Mouse (Mus musculus) hindbrain, embryonic 13.5 days (tissue): ENCODE results near the gene Scrn2. TPM values are rescaled to one million over a fixed set of nuclear protein-coding genes. Genes with fewer than 3 reads are reported as not detected.

ENCODE experiments used
- ATAC-seq: fragments of 200-750 bp; cut with Nextera tagmentation; 2 replicates; pipeline ENCODE4 v1.8.0; 2017; ENCODE audit warnings: moderate TSS enrichment; ENCODE audit not compliant: low FRiP score
- H3K27ac ChIP-seq: fragments of 300-500 bp; sonication (generic); 2 replicates; pipeline ENCODE4 v1.5.1; 2015; ENCODE audit warnings: inconsistent platforms, mild to moderate bottlenecking, moderate library complexity
- H3K27me3 ChIP-seq: fragments of 300-500 bp; sonication (generic); 2 replicates; pipeline ENCODE4 v1.6.1; 2015; ENCODE audit warnings: mild to moderate bottlenecking, inconsistent platforms
- H3K36me3 ChIP-seq: fragments of 300-500 bp; sonication (generic); 2 replicates; pipeline ENCODE4 v1.6.1; 2015; ENCODE audit warnings: mild to moderate bottlenecking, inconsistent platforms
- H3K4me1 ChIP-seq: fragments of 300-500 bp; sonication (generic); replicated peaks from 2 replicates; pipeline ENCODE4 v1.6.1; 2015; ENCODE audit warnings: inconsistent platforms
- H3K4me2 ChIP-seq: fragments of 300-500 bp; sonication (generic); 2 replicates; pipeline ENCODE4 v1.6.1; 2015; ENCODE audit warnings: inconsistent platforms, mild to moderate bottlenecking, moderate library complexity
- H3K4me3 ChIP-seq: fragments of 300-500 bp; sonication (generic); 2 replicates; pipeline ENCODE4 v1.5.1; 2015; ENCODE audit warnings: mild to moderate bottlenecking, inconsistent platforms
- H3K9ac ChIP-seq: fragments of 300-500 bp; sonication (generic); 2 replicates; pipeline ENCODE4 v1.6.1; 2015; ENCODE audit warnings: mild to moderate bottlenecking, inconsistent platforms
- H3K9me3 ChIP-seq: fragments of 300-500 bp; sonication (generic); 2 replicates; pipeline ENCODE4 v1.6.1; 2016; ENCODE audit warnings: inconsistent platforms
- WGBS: fragments of 180-500 bp; shearing (Covaris S2); methylation state at CpG from one replicate; pipeline ENCODE4 v1.1.7; 2015; 5-methylcytosine and 5-hydroxymethylcytosine counted together
- polyA plus RNA-seq: library from polyadenylated mRNA; unstranded; fragments of >200 nt; fragmentation: Nextera tagmentation; extraction: Ambion mirVana; gene quantifications from 2 replicates; pipeline ENCODE4 v1.2.1, GENCODE M21; 2015

Gene Scrn2
- polyA plus RNA-seq, 1 experiment from 2014 or later = 15.3 TPM

DNA sequence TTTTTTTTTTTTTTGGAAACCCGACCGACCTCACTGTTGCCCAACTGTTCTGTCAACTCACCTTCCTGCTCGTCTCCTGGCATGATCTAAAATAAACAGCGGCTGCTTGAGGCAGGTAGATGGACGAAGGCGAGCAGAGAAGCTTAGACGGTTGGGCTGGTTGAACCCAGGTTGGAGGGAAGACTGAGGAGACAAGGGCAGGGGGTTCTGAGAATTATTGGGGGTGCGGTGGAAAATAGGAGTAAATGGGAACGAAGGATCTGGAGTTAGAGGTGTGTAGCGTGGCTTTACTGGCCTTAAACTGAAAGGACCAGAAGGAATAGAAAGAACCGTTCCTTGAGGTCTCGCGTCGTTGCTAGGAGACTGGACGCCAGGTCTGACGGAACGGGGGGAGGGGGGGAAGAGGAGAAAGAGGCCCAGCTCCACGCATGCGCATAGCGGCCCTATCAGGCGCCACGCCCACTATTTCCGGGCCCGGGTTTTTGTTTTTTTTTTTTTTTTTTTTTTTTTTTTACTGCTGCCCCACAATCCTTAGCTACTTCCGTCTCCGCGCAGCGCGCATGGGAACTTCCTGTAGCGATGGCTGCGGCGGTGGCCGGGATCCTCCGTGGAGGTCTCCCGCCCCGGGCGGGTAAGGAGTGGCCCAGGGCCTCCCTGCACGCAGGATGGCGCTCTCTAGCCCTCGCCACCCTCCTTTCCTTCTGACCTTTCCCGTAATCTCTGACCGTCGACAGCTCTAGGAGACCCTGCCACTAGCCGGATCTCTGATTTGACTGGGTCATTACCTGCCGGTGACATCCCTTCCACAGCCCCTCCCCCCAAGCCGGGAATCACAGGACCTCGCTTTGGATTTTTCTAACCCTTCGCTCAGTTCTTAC, 11.5 kb downstream of the Scrn2 start, which contains the start of the genes Lrrc46 and Mrpl10:
Lrrc46 (minus strand) TSS at position 386 of the 878 bp plus-strand sequence.
Mrpl10 (plus strand) TSS at position 539 of the 878 bp plus-strand sequence.
- Histone ChIP-seq H3K4me1 (peaks cover 23% of the 10 kb centered on the region), H3K27ac (peak within 1 kb of the TSS; percentile 88), H3K9ac (peak within 1 kb of the TSS; percentile 90), H3K4me2 (peak within 1 kb of the TSS; percentile 81), H3K27me3 (no peaks in the 10 kb centered on the region), H3K4me3 (peak within 1 kb of the TSS; percentile 76), H3K36me3 (peaks cover 21% of the 10 kb centered on the region), H3K9me3 (no peaks in the 10 kb centered on the region)
- peak; percentile 89 for ATAC-seq
- under 1% methylated on average over 48 of the region's 48 CpGs for WGBS

DNA sequence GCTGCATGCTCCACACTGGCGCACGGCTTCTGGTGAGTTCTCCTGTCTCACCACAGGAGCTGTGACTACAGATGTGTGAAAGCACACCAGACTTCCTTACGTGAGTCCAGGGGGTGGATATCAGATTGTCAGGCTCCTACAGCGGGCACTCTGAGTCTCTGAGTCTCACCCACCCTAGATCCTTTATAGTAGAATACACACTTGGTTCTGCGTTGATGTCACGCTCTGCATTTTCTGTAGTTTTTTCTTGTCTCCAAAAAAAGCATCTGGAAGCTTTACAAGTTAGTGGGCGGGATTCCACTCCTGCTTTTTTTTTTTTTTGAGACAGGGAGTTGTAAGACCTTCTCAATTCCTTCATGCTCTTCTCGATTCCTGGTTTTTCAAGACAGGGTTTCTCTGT, 15.2 kb downstream of the Scrn2 start:
- WGBS = 97% methylated on average over 8 of the region's 8 CpGs
- no peak for ATAC-seq
- H3K27me3 ChIP-seq = no peaks in the 10 kb centered on the region

DNA sequence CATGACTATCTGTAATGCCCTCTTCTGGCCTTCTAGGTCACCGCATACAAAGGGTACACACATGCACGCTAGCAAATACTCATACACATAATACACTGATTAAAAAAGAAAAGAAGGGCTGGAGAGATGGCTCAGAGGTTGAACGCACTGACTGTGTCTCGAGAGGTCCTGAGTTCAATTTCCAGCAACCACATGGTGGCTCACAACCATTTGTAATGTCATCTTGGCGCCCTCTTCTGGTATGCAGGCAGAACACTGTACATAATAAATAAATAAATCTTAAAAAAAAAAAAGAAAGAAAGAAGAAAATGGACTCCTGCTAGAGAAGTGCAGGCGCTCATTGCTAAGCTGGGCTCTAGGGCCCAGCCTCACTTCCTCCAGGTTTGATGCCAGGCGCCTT, 16.1 kb downstream of the Scrn2 start:
- ATAC-seq = no peak
- no peaks in the 10 kb centered on the region for H3K9me3 ChIP-seq
- H3K36me3 ChIP-seq = peaks cover 42% of the 10 kb centered on the region
- 79% methylated on average over 7 of the region's 7 CpGs for WGBS
- no peaks in the 10 kb centered on the region for H3K27me3 ChIP-seq
- H3K27ac ChIP-seq = no peak overlapping the region
- H3K4me1 ChIP-seq = peaks cover 28% of the 10 kb centered on the region
- no peak overlapping the region for H3K4me3 ChIP-seq
- no peak overlapping the region for H3K4me2 ChIP-seq
- H3K9ac ChIP-seq = no peak overlapping the region

More for the DNA sequence above, 15.2 kb downstream of the Scrn2 start:
- Histone ChIP-seq H3K27ac (no peak overlapping the region), H3K36me3 (peaks cover 42% of the 10 kb centered on the region), H3K4me2 (no peak overlapping the region), H3K4me1 (peaks cover 26% of the 10 kb centered on the region), H3K9me3 (no peaks in the 10 kb centered on the region), H3K4me3 (no peak overlapping the region), H3K9ac (no peak overlapping the region)

DNA sequence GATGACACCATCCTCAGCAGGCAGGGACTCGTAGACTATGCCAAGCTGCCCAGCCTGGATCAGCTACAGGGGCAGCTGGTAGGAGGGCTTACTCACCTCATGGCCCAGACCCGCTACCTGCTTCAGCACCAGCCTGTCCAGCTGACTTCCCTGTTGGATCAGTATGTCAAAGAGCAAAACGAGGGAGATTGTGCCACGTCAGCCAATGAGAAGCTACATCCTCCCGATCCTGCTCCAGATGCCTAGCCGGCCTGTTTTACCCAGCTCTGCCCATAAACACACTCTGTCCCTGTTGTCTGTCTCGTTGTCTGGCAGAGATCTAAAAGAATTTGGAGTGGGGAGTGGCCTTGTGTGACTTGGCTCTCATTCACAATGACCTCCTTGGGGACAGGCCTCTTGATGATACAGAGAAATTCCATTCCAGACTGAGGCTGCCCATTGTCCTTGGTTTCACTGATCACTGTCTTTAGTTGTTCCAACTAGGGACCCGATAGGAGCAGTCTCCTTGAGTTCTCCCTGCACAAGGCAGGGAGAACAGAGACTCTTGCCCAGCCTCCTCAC, 18.4 kb downstream of the Scrn2 start:
- Histone ChIP-seq H3K9me3 (no peaks in the 10 kb centered on the region), H3K9ac (no peak overlapping the region), H3K27ac (no peak overlapping the region), H3K4me1 (peaks cover 31% of the 10 kb centered on the region), H3K27me3 (no peaks in the 10 kb centered on the region), H3K4me3 (no peak overlapping the region), H3K36me3 (peaks cover 50% of the 10 kb centered on the region), H3K4me2 (no peak overlapping the region)
- 86% methylated on average over 8 of the region's 8 CpGs for WGBS
- ATAC-seq = no peak

DNA sequence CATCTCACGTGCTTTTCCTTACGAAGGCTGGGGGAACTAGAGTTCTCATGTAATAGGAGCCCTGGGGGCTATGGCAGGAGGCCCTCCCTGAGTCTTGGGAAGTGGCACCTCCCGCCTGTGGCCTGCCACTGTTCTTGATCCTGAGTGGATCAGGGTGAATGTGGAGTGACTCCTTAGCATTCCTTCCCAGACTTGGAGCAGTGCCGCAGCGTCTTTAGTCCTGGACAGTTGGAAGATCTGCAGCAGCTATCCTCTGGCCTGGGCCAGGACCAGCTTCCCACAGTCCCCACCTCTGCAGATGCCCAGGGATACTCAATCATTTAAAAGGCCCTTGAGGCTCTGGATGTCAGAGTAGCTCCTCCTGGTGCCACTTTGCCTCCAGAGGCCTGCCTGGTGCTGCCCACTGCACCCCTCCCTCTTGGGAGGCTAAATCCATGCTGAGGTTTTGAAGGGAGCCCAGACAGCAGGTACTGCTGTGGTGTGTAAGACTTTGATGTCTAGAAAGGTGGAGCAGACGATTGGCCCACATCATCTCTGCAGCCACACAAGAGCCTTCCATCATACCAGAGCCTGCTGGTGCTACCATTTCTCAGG, 19.9 kb downstream of the Scrn2 start:
- Histone ChIP-seq H3K9me3 (no peaks in the 10 kb centered on the region), H3K4me2 (no peak overlapping the region), H3K9ac (peak overlapping the region; percentile 91; the same call in 1 of the 2 replicates), H3K4me1 (peaks cover 29% of the 10 kb centered on the region), H3K4me3 (no peak overlapping the region), H3K36me3 (peaks cover 52% of the 10 kb centered on the region), H3K27me3 (no peaks in the 10 kb centered on the region), H3K27ac (no peak overlapping the region)
- WGBS = 83% methylated on average over 6 of the region's 6 CpGs
- no peak for ATAC-seq

DNA sequence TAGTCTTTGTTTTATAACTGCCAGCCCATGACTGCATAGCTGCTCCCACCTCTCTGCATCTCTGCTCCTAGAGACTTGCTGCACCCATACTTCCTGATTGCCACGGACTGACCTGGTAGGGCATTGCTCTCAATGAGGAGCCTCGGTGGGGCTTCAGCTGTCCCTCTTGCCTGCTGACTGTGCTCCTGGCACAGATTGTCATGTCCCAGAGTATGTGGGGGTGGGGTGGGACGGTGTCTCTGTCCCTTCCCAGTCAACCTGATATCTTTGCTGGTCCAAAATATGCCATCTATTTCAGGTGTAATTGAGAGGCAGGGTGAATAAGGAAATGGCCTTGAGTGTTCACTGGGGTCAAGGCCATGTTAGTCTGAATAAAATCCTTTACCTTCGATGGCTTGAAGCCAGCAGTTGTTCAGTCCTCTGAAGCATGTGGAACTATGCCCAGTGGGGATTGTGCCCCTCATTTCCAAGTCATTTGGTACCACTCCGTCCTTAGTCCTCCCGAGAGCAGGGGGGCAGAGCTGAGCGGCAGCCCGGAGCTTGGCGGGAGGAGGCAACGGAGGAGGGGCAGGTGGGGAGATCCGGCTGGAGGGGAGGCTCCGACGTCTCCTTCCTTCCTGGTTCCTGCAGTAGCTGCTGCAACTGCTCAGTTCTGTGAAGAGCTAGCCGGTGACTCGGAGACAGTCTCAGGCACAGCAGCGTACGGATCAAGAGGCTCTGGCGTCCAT, 20.6 kb downstream of the Scrn2 start, which contains the start of gene Osbpl7:
Osbpl7 (plus strand) TSS at position 413 of the 728 bp plus-strand sequence.
- WGBS = 6% methylated on average over 18 of the region's 18 CpGs
- no peaks in the 10 kb centered on the region for H3K27me3 ChIP-seq

DNA sequence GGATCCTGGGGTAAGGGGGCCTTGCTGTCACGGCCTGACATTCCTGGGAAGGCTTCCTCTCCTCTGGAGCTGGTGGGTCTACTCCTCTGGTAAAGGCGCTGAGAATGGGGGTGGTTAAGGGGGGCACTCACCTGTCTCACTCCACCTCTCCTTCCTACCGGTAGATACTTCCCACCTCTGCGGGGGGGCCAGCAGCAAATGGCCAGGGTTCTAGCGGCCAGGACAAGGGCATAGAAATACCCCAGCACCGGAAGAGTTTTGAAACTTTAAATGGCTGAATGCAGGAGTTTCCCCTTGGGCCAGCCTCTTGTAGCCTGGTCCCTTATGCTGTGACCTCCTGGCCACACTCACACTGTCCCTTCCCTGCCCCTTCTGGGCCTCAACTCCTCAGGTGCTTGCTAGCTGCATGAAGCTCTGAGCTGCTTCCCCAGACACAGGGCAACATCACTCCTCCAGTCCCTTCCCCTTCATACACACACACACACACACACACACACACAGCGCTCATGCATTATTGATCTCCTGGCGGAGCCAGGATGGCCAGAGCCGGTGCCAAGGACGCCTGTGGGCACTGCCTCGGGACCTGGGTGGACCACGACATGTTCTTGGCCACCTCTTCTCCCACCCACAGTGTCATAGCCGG, 21.3 kb downstream of the Scrn2 start:
- H3K4me3 ChIP-seq = peak overlapping the region; percentile 78
- H3K36me3 ChIP-seq = peaks cover 56% of the 10 kb centered on the region
- H3K9ac ChIP-seq = peak overlapping the region; percentile 91
- ATAC-seq = peak; percentile 11; the same call in 1 of the 2 replicates
- peak overlapping the region; percentile 83 for H3K27ac ChIP-seq
- 22% methylated on average over 13 of the region's 13 CpGs for WGBS
- no peaks in the 10 kb centered on the region for H3K9me3 ChIP-seq
- no peaks in the 10 kb centered on the region for H3K27me3 ChIP-seq
- peaks cover 29% of the 10 kb centered on the region for H3K4me1 ChIP-seq
- peak overlapping the region; percentile 98 for H3K4me2 ChIP-seq

More for the DNA sequence above, 20.6 kb downstream of the Scrn2 start, which contains the start of gene Osbpl7:
- H3K27ac ChIP-seq = peak within 1 kb of the TSS; percentile 83
- H3K4me2 ChIP-seq = peak within 1 kb of the TSS; percentile 98
- peak; percentile 82 for ATAC-seq
- no peaks in the 10 kb centered on the region for H3K9me3 ChIP-seq
- peak within 1 kb of the TSS; percentile 91 for H3K9ac ChIP-seq
- H3K4me1 ChIP-seq = peaks cover 29% of the 10 kb centered on the region
- H3K36me3 ChIP-seq = peaks cover 54% of the 10 kb centered on the region
- peak within 1 kb of the TSS; percentile 78 for H3K4me3 ChIP-seq

DNA sequence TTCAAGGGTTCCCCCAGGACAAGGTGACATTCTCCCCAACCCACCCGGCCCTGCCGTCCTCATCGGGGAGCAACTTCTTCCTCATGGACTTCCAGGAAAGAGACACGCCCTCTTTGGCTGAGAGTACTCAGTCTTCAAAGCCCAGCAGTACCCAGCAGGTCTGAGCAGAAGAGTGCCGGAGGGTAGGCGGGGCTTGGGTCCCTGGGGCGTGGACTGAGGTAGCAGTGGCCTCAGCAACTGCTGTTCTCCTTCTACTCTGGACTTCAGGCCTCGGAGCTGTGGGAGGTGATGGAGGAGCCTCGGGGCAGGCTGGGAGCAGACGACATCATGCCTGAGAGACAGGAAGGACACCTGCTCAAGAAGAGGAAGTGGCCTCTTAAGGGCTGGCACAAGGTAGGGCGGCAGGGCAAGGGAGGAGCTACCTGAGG, 22.5 kb downstream of the Scrn2 start:
- Histone ChIP-seq H3K4me1 (peaks cover 29% of the 10 kb centered on the region), H3K4me2 (peak overlapping the region; percentile 98), H3K27ac (no peak overlapping the region), H3K9me3 (no peaks in the 10 kb centered on the region), H3K36me3 (peaks cover 60% of the 10 kb centered on the region), H3K9ac (peak overlapping the region; percentile 91; the same call in 1 of the 2 replicates), H3K27me3 (no peaks in the 10 kb centered on the region), H3K4me3 (no peak overlapping the region)
- ATAC-seq = no peak
- WGBS = 43% methylated on average over 11 of the region's 11 CpGs

DNA sequence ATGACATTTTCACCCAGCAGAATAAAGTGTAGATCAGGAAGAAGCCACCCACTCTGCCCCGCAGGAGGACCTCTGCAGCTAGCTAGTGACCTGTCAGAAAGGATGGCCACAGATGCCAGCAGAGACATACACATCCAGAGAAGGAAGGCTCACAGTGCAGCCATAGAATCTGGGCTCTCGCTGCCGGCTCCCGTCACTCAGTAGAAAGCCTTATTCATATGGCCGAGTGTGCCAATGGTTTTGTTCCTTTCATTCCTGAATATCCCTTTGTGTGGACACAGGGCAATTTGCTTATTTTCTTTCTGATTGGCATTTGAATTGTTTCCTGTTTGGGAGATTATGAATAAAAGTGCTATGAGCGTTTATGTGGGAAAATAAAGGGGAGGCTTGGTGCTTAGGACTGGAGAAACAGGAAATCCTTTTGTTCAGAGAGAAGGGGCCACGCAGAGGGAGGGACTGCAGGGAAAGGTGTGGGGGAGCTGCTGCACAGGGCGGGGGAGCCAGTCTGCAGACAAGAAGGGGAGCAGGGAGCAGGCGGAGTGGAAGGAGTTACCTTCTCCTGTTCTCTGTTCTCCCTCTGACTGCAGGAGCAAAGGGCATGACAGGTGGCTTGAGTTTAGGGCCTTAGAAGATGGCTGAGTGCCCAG, 33.7 kb downstream of the Scrn2 start:
- peaks cover 72% of the 10 kb centered on the region for H3K36me3 ChIP-seq

DNA sequence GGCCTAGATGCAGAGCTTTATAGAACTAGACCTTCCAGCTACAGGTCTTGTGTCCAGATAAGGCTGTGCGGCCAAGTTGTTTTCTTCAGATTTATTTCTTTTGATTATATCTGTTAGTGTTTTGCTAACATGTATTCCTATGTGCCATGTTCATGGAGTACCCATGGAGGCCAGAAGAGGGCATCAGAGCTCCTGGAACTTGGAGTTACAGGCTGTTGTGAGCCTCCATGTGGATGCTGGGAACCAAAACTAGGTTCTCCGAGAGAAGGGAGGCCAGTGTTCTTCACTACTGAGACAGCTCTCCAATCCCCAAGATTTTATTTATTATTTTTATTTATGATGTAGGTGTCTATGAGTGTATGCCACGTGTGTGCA, 34.2 kb downstream of the Scrn2 start:
- WGBS = 94% methylated on average over 3 of the region's 3 CpGs
- H3K36me3 ChIP-seq = peaks cover 72% of the 10 kb centered on the region
- H3K27me3 ChIP-seq = no peaks in the 10 kb centered on the region
- H3K4me1 ChIP-seq = no peaks in the 10 kb centered on the region
- H3K4me2 ChIP-seq = no peak overlapping the region
- H3K4me3 ChIP-seq = no peak overlapping the region
- H3K9me3 ChIP-seq = no peaks in the 10 kb centered on the region
- no peak for ATAC-seq
- H3K9ac ChIP-seq = no peak overlapping the region
- peak overlapping the region; percentile 25; the same call in 1 of the 2 replicates for H3K27ac ChIP-seq

More for the DNA sequence above, 33.7 kb downstream of the Scrn2 start:
- WGBS = 49% methylated on average over 9 of the region's 9 CpGs
- Histone ChIP-seq H3K27me3 (no peaks in the 10 kb centered on the region), H3K27ac (peak overlapping the region; percentile 25; the same call in 1 of the 2 replicates), H3K4me2 (no peak overlapping the region), H3K9ac (no peak overlapping the region; the same call in 1 of the 2 replicates), H3K9me3 (no peaks in the 10 kb centered on the region), H3K4me1 (no peaks in the 10 kb centered on the region), H3K4me3 (no peak overlapping the region)
- no peak for ATAC-seq
